Mouse (Mus musculus): ENCODE data around the gene Itih1. TPM values are rescaled to one million over a fixed set of nuclear protein-coding genes. Genes with fewer than 3 reads are reported as not detected.
A peak's percentile ranks its signal among the peaks of the same experiment; 100 is the strongest.

Itih1 gene
- total RNA-seq, 2 experiments from 2014 or later = not detected

DNA sequence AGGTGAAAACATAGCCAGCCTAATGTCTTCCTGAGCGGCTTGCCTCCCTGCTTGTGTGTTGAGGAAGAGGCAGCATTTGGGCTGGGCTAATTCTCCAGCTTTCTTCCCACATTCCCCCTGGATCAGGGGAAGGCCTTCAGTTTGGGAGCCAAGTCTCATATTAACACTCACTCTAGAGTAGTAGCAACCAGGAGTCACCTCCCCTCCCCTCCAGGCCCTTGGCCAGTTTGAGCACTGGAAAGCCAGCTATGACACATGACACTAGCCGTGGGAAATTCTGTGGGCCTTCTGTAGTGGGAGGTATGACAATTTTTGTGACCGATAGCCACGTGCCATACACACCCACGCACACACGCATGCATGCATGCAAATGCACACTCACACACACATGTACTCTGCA is 37.1 kb downstream of the Itih1 start:
- no peak for DNase-seq (ENCODE audit: low spot score in 2 of 2)

DNA sequence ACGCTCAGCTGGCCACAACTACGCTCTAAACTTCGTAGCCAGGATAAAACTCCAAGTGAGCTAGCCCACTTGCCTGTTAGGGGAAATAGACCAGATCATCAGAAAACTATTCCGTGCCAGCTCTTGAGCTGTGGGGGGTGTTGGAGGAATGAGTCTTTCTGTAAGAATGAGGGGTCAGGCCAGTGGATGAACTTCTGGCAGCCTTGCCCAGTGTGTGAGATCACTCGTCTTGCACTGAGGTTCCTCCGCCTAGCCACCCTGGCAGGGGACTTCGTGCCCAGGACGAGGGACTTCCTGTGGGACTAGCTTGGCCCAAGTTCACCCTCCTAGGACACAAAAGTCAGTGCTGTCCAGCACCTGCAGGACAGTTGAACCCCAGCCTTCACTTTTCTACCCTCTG is 38.8 kb downstream of the Itih1 start:
- DNase-seq (ENCODE audit: low spot score in 2 of 2) = no peak

DNA sequence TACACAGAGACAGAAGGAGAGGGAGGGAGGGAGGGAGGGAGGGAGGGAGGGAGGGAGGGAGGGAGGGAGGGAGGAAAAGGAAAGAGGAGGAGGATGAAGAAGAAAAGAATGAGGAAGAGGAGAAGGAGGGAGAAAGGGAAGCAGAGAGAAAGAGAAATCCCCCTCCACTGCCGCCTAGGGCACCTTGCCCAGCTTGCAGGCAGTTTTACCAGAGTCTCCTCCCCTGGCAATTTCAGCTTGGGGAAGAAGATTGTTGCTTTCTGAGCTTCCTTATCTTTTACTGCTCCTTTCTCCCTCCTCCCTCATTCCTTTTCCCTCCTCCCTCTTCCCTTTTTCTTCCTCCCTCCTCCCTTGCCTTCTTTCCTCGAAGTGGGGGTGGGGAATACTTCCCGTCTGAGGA is 40.1 kb downstream of the Itih1 start:
- DNase-seq (ENCODE audit: low spot score in 2 of 2) = no peak

DNA sequence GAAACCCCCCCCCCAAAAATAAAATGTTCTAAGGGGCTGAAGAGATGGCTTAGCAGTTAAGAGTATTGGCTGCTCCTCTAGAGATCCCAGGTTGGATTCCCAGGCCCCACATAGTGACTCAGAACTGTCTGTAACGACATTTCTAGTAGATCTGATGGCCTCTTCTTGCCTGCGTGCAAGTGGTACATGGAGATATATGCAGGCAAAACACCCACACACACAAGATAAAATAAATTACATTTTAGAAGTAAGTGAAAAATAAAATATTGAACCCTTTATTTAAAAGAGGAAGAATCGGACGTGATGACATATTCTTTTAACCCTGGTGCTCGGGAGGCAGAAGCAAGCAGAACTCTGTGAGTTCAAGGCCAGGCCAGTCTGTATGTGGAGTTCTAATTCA is 40.5 kb downstream of the Itih1 start:
- no peak for DNase-seq (ENCODE audit: low spot score in 2 of 2)

DNA sequence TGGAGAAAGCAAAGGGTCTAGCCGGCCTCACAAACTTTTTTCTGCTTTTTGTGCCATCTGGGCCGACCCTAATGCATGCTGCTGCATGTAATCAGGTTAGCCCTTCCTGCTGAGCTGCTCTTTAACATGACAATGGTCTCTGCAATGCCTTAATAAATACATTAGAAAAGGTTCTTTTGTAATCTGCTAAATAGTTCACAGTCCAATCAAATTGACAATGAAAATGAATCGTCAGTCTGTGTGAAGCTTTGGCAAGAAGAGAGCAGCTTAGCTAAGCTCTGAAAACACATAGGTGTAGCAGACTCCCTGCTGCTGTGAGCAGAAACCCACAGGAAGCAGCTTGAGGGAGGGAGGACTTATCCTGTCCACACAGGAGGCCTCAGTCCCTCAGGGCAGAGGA is 43.1 kb downstream of the Itih1 start:
- no peak for DNase-seq (ENCODE audit: low spot score in 2 of 2)

DNA sequence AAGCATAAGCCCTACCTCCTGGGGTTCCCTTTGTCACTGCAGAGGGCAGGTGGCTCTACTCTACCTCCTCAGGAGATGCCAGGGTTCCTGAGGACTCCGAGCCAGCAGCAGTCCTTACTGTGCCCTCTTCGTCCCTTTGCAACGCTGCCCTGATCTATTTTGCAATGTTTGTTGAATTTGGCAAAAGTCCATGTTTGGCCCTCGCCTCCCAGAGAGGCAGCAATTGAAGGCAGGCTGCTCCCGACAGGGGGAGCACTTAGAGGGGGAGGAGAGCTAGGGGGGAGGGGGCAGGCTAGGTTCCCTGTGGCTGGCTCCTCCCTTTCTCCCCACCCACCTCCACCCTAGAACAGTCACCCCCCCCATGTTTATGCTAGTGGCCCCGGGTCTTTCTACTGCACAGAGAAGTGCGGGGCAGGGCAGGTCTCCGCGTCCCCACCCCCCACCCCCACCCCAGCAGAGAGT is 54.8 kb downstream of the Itih1 start:
- DNase-seq (ENCODE audit: low spot score in 2 of 2) = peak in 1 of 2 experiments; percentile 22

DNA sequence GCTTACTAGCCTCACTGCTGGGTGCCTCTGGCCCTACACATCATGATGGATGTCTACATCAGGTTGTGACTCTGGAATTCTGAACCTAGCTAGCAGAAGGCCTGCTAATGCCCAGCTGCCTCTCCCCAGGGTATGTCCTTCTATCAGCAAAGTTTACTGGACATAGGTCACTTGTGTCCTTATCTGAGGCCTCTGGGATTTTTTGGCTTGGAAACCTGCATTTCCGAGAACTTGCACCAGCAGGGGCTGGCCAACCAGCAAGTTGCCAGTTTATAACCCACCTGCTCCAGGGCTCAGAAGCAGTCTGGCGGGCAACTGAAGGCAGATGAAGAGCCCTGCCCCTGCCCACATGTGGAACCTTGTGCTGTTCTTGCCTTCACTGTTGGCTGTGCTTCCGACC is 56.9 kb downstream of the Itih1 start, which contains the start of gene Itih4:
Gene Itih4, plus strand, starts transcription at position 273 of the 400 bp plus-strand sequence.
- DNase-seq (ENCODE audit: low spot score in 2 of 2) = no peak

DNA sequence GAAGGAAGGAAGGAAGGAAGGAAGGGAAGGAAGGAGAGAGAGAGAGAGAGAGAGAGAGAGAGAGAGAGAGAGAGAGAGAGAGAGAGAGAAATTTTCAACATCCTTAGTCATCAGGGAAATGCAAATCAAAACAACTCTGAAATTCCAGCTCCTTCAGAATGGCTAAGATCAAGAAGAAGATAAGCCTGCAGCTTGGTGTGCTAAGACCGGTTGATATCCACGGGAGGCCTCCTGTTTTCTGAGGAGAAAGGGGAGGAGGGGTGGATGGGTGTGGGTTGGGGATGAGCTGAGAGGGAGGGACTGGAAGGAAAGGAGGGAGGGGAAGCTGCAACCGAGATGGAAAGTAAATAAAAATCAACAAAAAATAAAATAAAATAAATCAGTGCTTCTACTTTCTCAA is 57.8 kb downstream of the Itih1 start:
- no peak for DNase-seq (ENCODE audit: low spot score in 2 of 2)

DNA sequence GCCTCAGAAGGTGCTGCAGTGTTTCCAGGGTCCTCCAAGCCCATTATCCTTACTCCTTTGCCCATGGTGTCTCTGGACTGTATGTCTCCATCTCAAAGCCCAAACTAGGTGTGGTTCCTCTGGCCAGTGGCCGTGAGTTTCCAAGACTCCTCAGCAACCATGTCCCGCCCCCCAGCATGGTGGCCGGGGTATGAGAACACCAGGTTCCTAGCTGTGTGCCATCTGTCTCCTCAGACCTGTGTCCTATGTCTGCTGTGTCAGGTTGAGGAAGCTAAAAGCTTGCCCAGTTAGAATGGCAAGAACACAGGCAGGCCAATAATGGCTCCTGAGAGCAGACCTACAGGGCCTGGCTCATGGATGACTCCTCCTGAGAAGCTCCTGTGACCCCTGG is 61.4 kb downstream of the Itih1 start:
- no peak for DNase-seq (ENCODE audit: low spot score in 2 of 2)

DNA sequence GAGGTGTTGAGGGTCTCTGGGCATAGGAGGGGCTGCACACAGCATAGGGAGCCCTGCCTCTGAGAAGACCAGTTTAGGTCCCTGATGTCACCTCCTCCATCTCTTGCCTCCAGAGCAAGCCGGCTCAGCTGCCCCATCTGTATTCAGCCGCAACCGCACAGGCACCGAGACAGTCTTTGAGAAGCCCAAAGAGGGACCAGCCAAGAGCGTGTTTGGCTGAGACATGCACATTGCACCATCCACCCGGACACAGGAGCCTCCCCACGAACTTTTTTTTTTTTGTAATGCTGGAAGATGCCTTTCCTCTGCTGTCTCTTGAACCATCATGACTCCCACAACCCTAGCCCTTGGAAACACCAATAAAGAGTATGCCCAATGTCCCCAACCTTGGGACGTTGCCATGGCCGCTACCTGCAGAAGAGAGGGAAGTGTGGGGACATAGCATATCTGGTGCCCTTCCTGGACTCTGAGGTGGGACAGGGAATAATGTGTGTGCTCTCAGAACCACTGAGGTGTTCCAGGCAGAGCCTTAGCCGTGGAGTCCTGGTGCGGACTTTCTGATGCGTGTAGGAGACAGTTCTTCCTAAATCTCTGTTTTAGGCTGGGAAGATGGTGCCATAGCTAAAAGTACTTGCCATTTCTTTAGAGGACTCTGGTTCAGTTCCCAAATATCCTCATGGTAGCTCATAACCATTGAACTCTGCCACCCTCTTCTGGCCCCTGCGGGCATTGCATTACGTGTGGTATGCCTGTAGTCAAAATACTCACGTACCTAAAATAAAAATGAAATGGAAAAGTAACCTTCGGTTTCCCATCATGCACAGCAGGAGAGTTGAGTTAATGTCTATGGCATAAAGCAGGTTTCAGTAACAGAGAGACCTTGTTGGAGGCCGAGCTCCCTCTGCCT is 62.0 kb downstream of the Itih1 start:
- peak in 1 of 2 experiments; percentile 34 for DNase-seq (ENCODE audit: low spot score in 2 of 2)

DNA sequence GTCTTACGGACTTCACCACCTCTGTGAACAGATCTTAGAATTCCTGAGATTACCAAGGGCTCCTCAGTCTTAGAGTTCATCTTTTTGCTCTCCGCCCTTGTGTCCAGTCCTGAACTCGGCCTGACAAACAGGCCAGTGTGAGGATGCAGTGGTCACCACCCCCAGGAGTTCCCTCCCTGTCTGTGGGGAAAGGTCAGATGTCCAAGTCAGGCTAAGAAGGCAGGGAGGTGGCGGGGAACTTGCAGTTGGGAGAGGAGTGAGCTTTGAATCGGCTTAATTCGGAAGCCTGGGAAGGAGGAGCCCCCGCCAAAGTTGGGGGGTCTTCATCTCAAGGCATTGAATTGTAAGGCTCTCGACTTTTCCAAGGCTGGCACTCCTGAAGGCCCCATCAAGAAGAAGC is 62.8 kb downstream of the Itih1 start:
- no peak for DNase-seq (ENCODE audit: low spot score in 2 of 2)

DNA sequence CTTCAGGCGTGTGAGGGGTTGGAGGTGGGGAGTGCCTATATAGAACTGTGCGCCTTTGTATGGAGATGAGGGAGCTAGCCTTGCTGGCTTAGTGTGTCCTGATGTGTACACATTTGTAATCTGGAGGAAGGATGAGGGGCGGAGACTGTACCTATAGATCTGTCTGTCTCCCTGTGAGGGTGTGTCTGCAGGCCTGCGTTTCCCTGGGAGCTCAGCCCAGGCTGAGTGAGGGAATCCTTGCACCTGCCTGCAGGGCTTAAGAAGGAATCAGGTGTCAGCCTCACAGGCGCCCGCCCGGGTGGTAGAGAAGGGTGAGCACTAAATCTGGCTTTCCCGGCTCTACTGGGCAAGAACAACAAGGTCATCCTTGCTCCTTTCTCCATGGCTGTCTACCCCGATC is 63.3 kb downstream of the Itih1 start:
- DNase-seq (ENCODE audit: low spot score in 2 of 2) = no peak

Other genes starting within 250 kb of the Itih1 start
- gene Sfmbt1, start 228.4 kb downstream of the Itih1 start, total RNA-seq (2021) = 10 to 100 TPM; 25.4 to 27.8 TPM
- 10 to 100 TPM; 18.2 to 20.3 TPM for gene Tmem110, start 117.7 kb downstream of the Itih1 start, total RNA-seq (2021)
- 1 to 10 TPM; 1.9 to 2.1 TPM for gene Mustn1, start 64.1 kb downstream of the Itih1 start, total RNA-seq (2021)
- gene Itih4, start 56.8 kb downstream of the Itih1 start, total RNA-seq (2021) = not detected
- 10 to 100 TPM; 18.2 to 19.0 TPM for gene Itih3, start 19.5 kb downstream of the Itih1 start, total RNA-seq (2021)
- 10 to 100 TPM; 14.1 to 15.9 TPM for gene Nek4, start 8.1 kb upstream of the Itih1 start, total RNA-seq (2021)
- gene Glt8d1, start 58.1 kb upstream of the Itih1 start, total RNA-seq (2021) = 10 to 100 TPM; 36.8 to 38.0 TPM
- gene Spcs1, start 58.4 kb upstream of the Itih1 start, total RNA-seq (2021) = 100 to 1,000 TPM; 173 to 181 TPM
- 10 to 100 TPM; 56.1 to 57.1 TPM for gene Pbrm1, start 75.8 kb upstream of the Itih1 start, total RNA-seq (2021)
- 10 to 100 TPM; 43.3 to 45.6 TPM for gene Gnl3, start 75.9 kb upstream of the Itih1 start, total RNA-seq (2021)
- gene Smim4, start 185.7 kb upstream of the Itih1 start, total RNA-seq (2021) = 10 to 100 TPM; 35.5 to 36.2 TPM
- 10 to 100 TPM; 15.2 to 18.8 TPM for gene Nt5dc2, start 187.8 kb upstream of the Itih1 start, total RNA-seq (2021)
- 10 to 100 TPM; 27.9 to 32.0 TPM for gene Stab1, start 225.4 kb upstream of the Itih1 start, total RNA-seq (2021)